23 mouse cellular contexts compared by ENCODE assay signal in the genomic region with DNA sequence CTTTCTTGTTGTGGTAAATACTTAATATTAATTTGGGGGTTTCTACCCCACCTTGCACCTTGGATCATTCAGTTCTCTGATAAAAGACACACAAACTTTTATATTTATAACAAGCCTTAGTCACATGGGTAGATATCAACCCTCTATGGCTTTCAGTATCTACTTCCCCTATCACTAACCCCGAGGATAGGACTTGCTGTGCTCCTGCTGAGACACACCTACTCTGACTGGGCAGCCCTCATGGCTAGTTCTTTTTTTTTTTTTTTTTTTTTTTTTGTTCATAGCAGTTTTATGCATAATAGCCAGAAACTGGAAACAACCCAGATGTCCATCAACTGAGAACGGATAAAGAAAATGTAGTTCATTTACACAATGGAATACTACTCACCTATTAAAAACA.
DNase-seq lines count a peak whose midpoint lies in the region; ATAC-seq and TF ChIP-seq lines count a peak whose summit lies in the region.
"Had no signal": no experiment of that assay in that cellular context is flagged by ENCODE, and none has a peak within 500 bp of the region (broad histone marks: within the 10 kb centered on the region; RNA-seq: fewer than 3 reads in every experiment).

No protein-coding gene starts in this region.

- no peak overlapping the region for H3K4me2 ChIP-seq in intestine, postnatal 0 days (replicated peaks; ENCODE audit: low read depth)
- H3K4me2 ChIP-seq: embryonic facial prominence, embryonic 12.5 days; hindbrain, embryonic 12.5 days; midbrain, embryonic 12.5 days; neural tube, embryonic 13.5 days had no signal

- ATAC-seq in intestine, postnatal 0 days = peak; percentile 60; the same call in 1 of the 2 replicates
- ATAC-seq: CD4-positive, CD25-positive, alpha-beta regulatory T cell, adult 4 months had no signal

- 0 out of 2 replicates have a peak overlapping the region, but pooled peaks have one; percentile 84 for H3K27ac ChIP-seq in spleen, adult 2 months (ENCODE audit: insufficient read depth, low read length)
- H3K27ac ChIP-seq in intestine, postnatal 0 days (ENCODE audit: low read depth, low read length) = no peak overlapping the region
- H3K27ac ChIP-seq in small intestine, adult 2 months (ENCODE audit: insufficient read depth, low read depth, low read length) = peak overlapping the region; percentile 70; the same call in 1 of the 2 replicates
- H3K27ac ChIP-seq: embryonic facial prominence, embryonic 12.5 days; hindbrain, embryonic 12.5 days; midbrain, embryonic 12.5 days had no signal

- peaks cover 23% of the 10 kb centered on the region for H3K4me1 ChIP-seq in spleen, adult 2 months (ENCODE audit: control insufficient read depth, insufficient read depth, insufficient read length)
- H3K4me1 ChIP-seq in intestine, postnatal 0 days (replicated peaks; ENCODE audit: control insufficient read depth, insufficient read depth, low read length) = 0 out of 2 replicates have a peak, but pooled peaks cover 7% of the 10 kb centered on the region
- peaks cover 11% of the 10 kb centered on the region for H3K4me1 ChIP-seq in small intestine, adult 2 months (ENCODE audit: control insufficient read depth, insufficient read depth, insufficient read length, low read length)

- WGBS in spleen, adult 2 months = 37% methylated on average over 2 of the region's 2 CpGs
- WGBS in intestine, postnatal 0 days = 53% methylated on average over 2 of the region's 2 CpGs
- 18% methylated on average over 2 of the region's 2 CpGs for WGBS in small intestine, adult 2 months

- H3K4me3 ChIP-seq in spleen, adult 2 months (ENCODE audit: extremely low read depth, insufficient read depth, insufficient read length) = no peak overlapping the region
- no peak overlapping the region for H3K4me3 ChIP-seq in intestine, postnatal 0 days (ENCODE audit: low read depth, low read length)
- no peak overlapping the region for H3K4me3 ChIP-seq in small intestine, adult 2 months (ENCODE audit: low read depth, low read length)
- H3K4me3 ChIP-seq: embryonic facial prominence, embryonic 12.5 days; erythroblast, embryonic 14.5 days; heart, embryonic 10.5 days; hindbrain, embryonic 12.5 days; midbrain, embryonic 12.5 days; neural tube, embryonic 13.5 days had no signal

- no peak for TF ChIP-seq CTCF in spleen, adult 2 months (IDR thresholded peaks at IDR 0.05; ENCODE audit: extremely low read depth, insufficient read depth, insufficient read length, insufficient replicate concordance)
- no peak for TF ChIP-seq CTCF in intestine, postnatal 0 days (IDR thresholded peaks at IDR 0.05; ENCODE audit: low read depth)
- TF ChIP-seq CTCF in small intestine, adult 2 months (IDR thresholded peaks at IDR 0.05; ENCODE audit: extremely low read depth, insufficient read length, insufficient replicate concordance, low read depth, low read length) = no peak

- peak in 1 of 2 experiments; percentile 27 for DNase-seq in spleen, adult 2 months (ENCODE audit: low read depth in 1 of 2, low spot score in 2 of 2)
- no peak for DNase-seq in spleen, adult 12 weeks (ENCODE audit: low spot score)
- DNase-seq in MEL-GATA-1-ER (ENCODE audit: extremely low read depth, low read depth) = peak; percentile 36
- no peak for DNase-seq in urinary bladder, adult 18-20 months (ENCODE audit: low spot score in 2 of 2)
- no peak for DNase-seq in gastrocnemius, postnatal 10 days
- no peak for DNase-seq in thymus, postnatal 4 days
- DNase-seq: adrenal gland, postnatal 36 days; cerebellum, adult 18-20 months; cerebellum, postnatal 36 days; gastrocnemius, postnatal 25 days; heart, postnatal 10 days; kidney, postnatal 4 days; thymus, postnatal 25 days had no signal

- no peaks in the 10 kb centered on the region for H3K9me3 ChIP-seq in intestine, postnatal 0 days (ENCODE audit: control insufficient read depth)
- H3K9me3 ChIP-seq: embryonic facial prominence, embryonic 12.5 days; G1E; heart, embryonic 10.5 days; hindbrain, embryonic 12.5 days; midbrain, embryonic 12.5 days; neural tube, embryonic 13.5 days had no signal

- no peaks in the 10 kb centered on the region for H3K36me3 ChIP-seq in spleen, adult 2 months (ENCODE audit: control insufficient read depth, insufficient read depth, low read length)
- H3K36me3 ChIP-seq in intestine, postnatal 0 days (ENCODE audit: control insufficient read depth, insufficient read depth) = no peaks in the 10 kb centered on the region
- H3K36me3 ChIP-seq in small intestine, adult 2 months (ENCODE audit: control insufficient read depth, insufficient read depth, low read length) = peaks cover 1% of the 10 kb centered on the region; the same call in 1 of the 2 replicates
- H3K36me3 ChIP-seq: embryonic facial prominence, embryonic 12.5 days; G1E; heart, embryonic 10.5 days; hindbrain, embryonic 12.5 days; midbrain, embryonic 12.5 days; neural tube, embryonic 13.5 days had no signal

- no peak overlapping the region for H3K9ac ChIP-seq in intestine, postnatal 0 days (ENCODE audit: low read depth, low read length)
- H3K9ac ChIP-seq: embryonic facial prominence, embryonic 12.5 days; hindbrain, embryonic 12.5 days; midbrain, embryonic 12.5 days had no signal

- no peak for TF ChIP-seq POLR2A in spleen, adult 2 months (IDR thresholded peaks at IDR 0.05; ENCODE audit: low read depth, low read length)
- no peak for TF ChIP-seq POLR2A in small intestine, adult 2 months (IDR thresholded peaks at IDR 0.05; ENCODE audit: low read depth, low read length)

- no peaks in the 10 kb centered on the region for H3K27me3 ChIP-seq in spleen, adult 2 months (ENCODE audit: control insufficient read depth, insufficient read depth, low read length)
- H3K27me3 ChIP-seq in intestine, postnatal 0 days (replicated peaks; ENCODE audit: control insufficient read depth, insufficient read depth, low read length) = no peaks in the 10 kb centered on the region
- H3K27me3 ChIP-seq in small intestine, adult 2 months (ENCODE audit: control insufficient read depth, insufficient read depth, low read length) = no peaks in the 10 kb centered on the region
- H3K27me3 ChIP-seq: embryonic facial prominence, embryonic 12.5 days; hindbrain, embryonic 12.5 days; midbrain, embryonic 12.5 days; neural tube, embryonic 13.5 days had no signal
